Comparison of ENCODE assay signal across 8 mouse cellular contexts in the genomic region with DNA sequence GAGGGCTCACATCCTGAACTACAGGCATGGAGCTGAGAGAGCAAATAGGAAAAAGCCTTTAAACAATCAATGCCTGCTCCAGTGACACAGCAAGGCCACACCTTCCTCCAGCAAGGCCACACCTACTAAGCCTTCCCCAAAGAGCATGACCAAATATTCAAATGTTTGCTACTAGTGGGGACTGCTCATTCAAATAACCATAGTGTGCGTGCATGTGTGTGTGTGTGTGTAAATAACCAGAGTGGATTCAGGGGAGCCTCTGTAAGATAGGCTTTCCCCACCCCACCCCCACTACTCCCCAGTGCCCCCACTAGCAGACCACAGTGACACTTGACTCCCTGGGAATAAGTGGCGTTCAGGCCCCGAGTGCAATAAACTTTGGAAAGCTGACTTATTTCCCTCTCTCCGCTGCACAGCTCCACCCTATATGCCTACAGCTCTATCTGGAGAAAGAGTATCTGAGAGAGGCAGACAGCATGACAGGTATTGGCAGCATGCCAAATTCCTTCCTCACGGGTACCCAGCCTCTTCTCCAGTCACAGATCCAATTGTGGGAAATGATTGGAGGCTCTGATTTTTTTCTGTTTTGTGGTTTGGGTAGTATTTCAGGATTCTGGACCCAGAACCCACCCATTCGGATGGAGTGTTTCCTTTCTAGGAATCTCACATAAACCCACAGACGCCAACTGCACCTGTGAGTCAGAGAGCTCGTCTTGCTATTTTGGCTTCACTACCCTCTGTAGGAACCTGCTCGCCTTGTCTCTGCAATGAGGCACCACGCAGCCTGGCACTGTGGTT. TPM values are rescaled to one million over a fixed set of nuclear protein-coding genes. Genes with fewer than 3 reads are reported as not detected.
A peak's percentile ranks its signal among the peaks of the same experiment; 100 is the strongest.
DNase-seq lines count a peak whose midpoint lies in the region; ATAC-seq and TF ChIP-seq lines count a peak whose summit lies in the region.

No protein-coding gene starts in this region.

- H3K9me3 ChIP-seq in heart, embryonic 14.5 days (ENCODE audit: control insufficient read depth, low read length): no peaks in the 10 kb centered on the region
- no peaks in the 10 kb centered on the region for H3K9me3 ChIP-seq in kidney, embryonic 16.5 days (ENCODE audit: low read length)

- peak overlapping the region; percentile 43 for H3K4me2 ChIP-seq in heart, embryonic 14.5 days (ENCODE audit: low read length)
- H3K4me2 ChIP-seq in kidney, embryonic 16.5 days (replicated peaks; ENCODE audit: low read depth, low read length): 0 out of 2 replicates have a peak overlapping the region, but pooled peaks have one; percentile 10

- TF ChIP-seq POLR2A in brain, embryonic 14.5 days (IDR thresholded peaks at IDR 0.05; ENCODE audit: borderline replicate concordance, extremely low read depth, insufficient read depth, insufficient read length, poor library complexity, severe bottlenecking): no peak

- H3K9ac ChIP-seq in heart, embryonic 14.5 days (ENCODE audit: low read length): no peak overlapping the region; the same call in 1 of the 2 replicates
- no peak overlapping the region for H3K9ac ChIP-seq in kidney, embryonic 16.5 days (replicated peaks; ENCODE audit: low read length)

- 27% methylated on average over 10 of the region's 10 CpGs for WGBS in heart, embryonic 14.5 days
- 29% methylated on average over 10 of the region's 10 CpGs for WGBS in kidney, embryonic 16.5 days

- H3K36me3 ChIP-seq in heart, embryonic 14.5 days (ENCODE audit: control insufficient read depth, insufficient read depth, low read length): no peaks in the 10 kb centered on the region
- no peaks in the 10 kb centered on the region for H3K36me3 ChIP-seq in kidney, embryonic 16.5 days (ENCODE audit: insufficient read depth, low read length)

- ATAC-seq in heart, embryonic 14.5 days (ENCODE audit: insufficient number of reproducible peaks, insufficient read depth, low FRiP score, low read depth): peak; percentile 58
- ATAC-seq in kidney, embryonic 16.5 days (ENCODE audit: low FRiP score, low TSS enrichment): peak; percentile 79

- no peaks in the 10 kb centered on the region for H3K27me3 ChIP-seq in heart, embryonic 14.5 days (ENCODE audit: control insufficient read depth, insufficient read depth, low read length)
- no peaks in the 10 kb centered on the region for H3K27me3 ChIP-seq in kidney, embryonic 16.5 days (ENCODE audit: insufficient read depth, low read length)

- H3K4me3 ChIP-seq in heart, embryonic 14.5 days (ENCODE audit: control insufficient read depth in 1 of 2, insufficient read depth in 1 of 2, low read depth in 1 of 2, low read length in 2 of 2): no peak overlapping the region
- H3K4me3 ChIP-seq in kidney, embryonic 16.5 days (ENCODE audit: low read length): no peak overlapping the region

- peaks cover 9 to 15% of the 10 kb centered on the region in 2 experiments for H3K4me1 ChIP-seq in heart, embryonic 14.5 days (ENCODE audit: control insufficient read depth in 2 of 2, insufficient read depth in 2 of 2, low read length in 2 of 2)
- peaks cover 12% of the 10 kb centered on the region for H3K4me1 ChIP-seq in kidney, embryonic 16.5 days (ENCODE audit: insufficient read depth, low read length)

- no peak for DNase-seq in heart, adult 9 months (ENCODE audit: low spot score in 2 of 2)
- DNase-seq in 416B (ENCODE audit: low read depth): peak; percentile 83
- peak; percentile 78 for DNase-seq in brain, embryonic 14.5 days (ENCODE audit: low read depth)
- peak; percentile 37 for DNase-seq in mesoderm, embryonic 11.5 days (ENCODE audit: low read depth, low spot score)
- no peak for DNase-seq in cerebellum, adult 18-20 months
- no peak for DNase-seq in urinary bladder, postnatal 10 days (ENCODE audit: low spot score)

- peak overlapping the region; percentile 40 to 71; a peak in 3 of 4 replicates for H3K27ac ChIP-seq in heart, embryonic 14.5 days (replicated peaks in 1 of 2; ENCODE audit: control insufficient read depth in 1 of 2, insufficient read depth in 1 of 2, low read depth in 2 of 2, low read length in 2 of 2)
- peak overlapping the region; percentile 39; the same call in 1 of the 2 replicates for H3K27ac ChIP-seq in kidney, embryonic 16.5 days (ENCODE audit: low read length)

- no peak for TF ChIP-seq CTCF in brain, embryonic 14.5 days (IDR thresholded peaks at IDR 0.05; ENCODE audit: borderline replicate concordance, extremely low read depth, insufficient read depth, insufficient read length)

RNA-seq across cellular contexts. Expression of a gene that starts 25.0 kb away (rescaled TPM):
- polyA plus RNA-seq in heart, embryonic 14.5 days (2014; fragmentation: Nextera tagmentation; extraction: Ambion mirVana): 34.3 and 36.1 TPM in 2 replicates
- 10.3 and 12.5 TPM in 2 replicates for polyA plus RNA-seq in brain, embryonic 14.5 days (2012; rRNA removed)
- polyA plus RNA-seq in kidney, embryonic 16.5 days (2015; fragmentation: Nextera tagmentation; extraction: Ambion mirVana): 32.6 and 34.0 TPM in 2 replicates

RNA-seq across cellular contexts. Expression of a gene that starts 34.0 kb away (rescaled TPM):
- 1.6 and 1.9 TPM in 2 replicates for polyA plus RNA-seq in heart, embryonic 14.5 days (2014; fragmentation: Nextera tagmentation; extraction: Ambion mirVana)
- 51.6 and 74.4 TPM in 2 replicates for polyA plus RNA-seq in brain, embryonic 14.5 days (2012; rRNA removed)
- polyA plus RNA-seq in kidney, embryonic 16.5 days (2015; fragmentation: Nextera tagmentation; extraction: Ambion mirVana): 11.1 and 11.4 TPM in 2 replicates

RNA-seq across cellular contexts. Expression of a gene that starts 39.7 kb away (rescaled TPM):
- 1,215 and 1,293 TPM in 2 replicates for polyA plus RNA-seq in heart, embryonic 14.5 days (2014; fragmentation: Nextera tagmentation; extraction: Ambion mirVana)
- polyA plus RNA-seq in brain, embryonic 14.5 days (2012; rRNA removed): 8.5 and 12.6 TPM in 2 replicates
- polyA plus RNA-seq in kidney, embryonic 16.5 days (2015; fragmentation: Nextera tagmentation; extraction: Ambion mirVana): 45.7 and 48.3 TPM in 2 replicates

RNA-seq across cellular contexts. Expression of a gene that starts 41.8 kb away (rescaled TPM):
- not detected in 2 replicates for polyA plus RNA-seq in heart, embryonic 14.5 days (2014; fragmentation: Nextera tagmentation; extraction: Ambion mirVana)
- polyA plus RNA-seq in brain, embryonic 14.5 days (2012; rRNA removed): 0.74 and 0.79 TPM in 2 replicates
- polyA plus RNA-seq in kidney, embryonic 16.5 days (2015; fragmentation: Nextera tagmentation; extraction: Ambion mirVana): 0.32 and 0.33 TPM in 2 replicates

RNA-seq across cellular contexts. Expression of a gene that starts 43.7 kb away (rescaled TPM):
- polyA plus RNA-seq in heart, embryonic 14.5 days (2014; fragmentation: Nextera tagmentation; extraction: Ambion mirVana): 0.30 and 0.89 TPM in 2 replicates
- polyA plus RNA-seq in brain, embryonic 14.5 days (2012; rRNA removed): 0.37 and 0.42 TPM in 2 replicates
- 8.0 and 9.0 TPM in 2 replicates for polyA plus RNA-seq in kidney, embryonic 16.5 days (2015; fragmentation: Nextera tagmentation; extraction: Ambion mirVana)

Comparison
In these comparisons a context has a peak if more than half of its experiments do, and no peak if none do; other contexts are left out.
1. DNase-seq: peak in 416B (single experiment), brain, embryonic 14.5 days (single experiment) and mesoderm, embryonic 11.5 days (single experiment); none in heart, adult 9 months (0 of 2), cerebellum, adult 18-20 months (0 of 2) and urinary bladder, postnatal 10 days (single experiment).
2. RNA of a gene that starts 39.7 kb away (polyA plus RNA-seq): 1,215 to 1,293 TPM in heart, embryonic 14.5 days; 45.7 to 48.3 TPM in kidney, embryonic 16.5 days and 8.5 to 12.6 TPM in brain, embryonic 14.5 days; every median in the first group is over 10 times any median in the second.